Mouse (Mus musculus) olfactory bulb, adult 2 months (tissue): ENCODE data around the gene 4930579F01Rik.

Experiments
- CTCF ChIP-seq: fragments of 200-500 bp; IDR thresholded peaks from 2 replicates; pipeline ENCODE4 v1.5.1; 2012; ENCODE audit warnings: low read depth, mild to moderate bottlenecking, low read length, moderate library complexity; ENCODE audit not compliant: insufficient read depth
- POLR2A ChIP-seq: fragments of 200-500 bp; IDR thresholded peaks from 2 replicates; pipeline ENCODE4 v1.6.1; 2012; ENCODE audit warnings: mild to moderate bottlenecking, low read depth, low read length, moderate library complexity; ENCODE audit not compliant: insufficient read depth

- TF ChIP-seq CTCF (no peak), POLR2A (no peak)
Measured at GRCm38 (mm10) chr3:138173291-138173690, 20.3 kb downstream of the 4930579F01Rik start.
